Mouse (Mus musculus) midbrain, postnatal 0 days (tissue): ENCODE data around the gene Six1. TPM values are rescaled to one million over a fixed set of nuclear protein-coding genes. Genes with fewer than 3 reads are reported as not detected.

Experiments used
- ATAC-seq: fragments of 200-750 bp; cut with Nextera tagmentation; 2 replicates; pipeline ENCODE4 v1.8.0; 2017; ENCODE audit warnings: moderate number of reproducible peaks, mild to moderate bottlenecking, moderate TSS enrichment, moderate library complexity; ENCODE audit not compliant: low FRiP score
- DNase-seq: peaks from one replicate; pipeline ENCODE4 v3.0.0-alpha.2; 2015; ENCODE audit warnings: low spot score
- H3K27ac ChIP-seq: fragments of 300-500 bp; sonication (generic); 2 replicates; pipeline ENCODE4 v1.5.1; 2014; ENCODE audit warnings: low read depth, mild to moderate bottlenecking, low read length, mixed read lengths
- H3K27me3 ChIP-seq: fragments of 300-500 bp; sonication (generic); 2 replicates; pipeline ENCODE4 v1.6.1; 2014; ENCODE audit warnings: low read length, control low read depth, mixed read lengths; ENCODE audit not compliant: insufficient read depth
- H3K36me3 ChIP-seq: fragments of 300-500 bp; sonication (generic); 2 replicates; pipeline ENCODE4 v1.6.1; 2014; ENCODE audit warnings: low read length, control low read depth, mixed read lengths; ENCODE audit not compliant: insufficient read depth
- H3K4me1 ChIP-seq: fragments of 300-500 bp; sonication (generic); 2 replicates; pipeline ENCODE4 v1.6.1; 2014; ENCODE audit warnings: mild to moderate bottlenecking, control low read depth, antibody characterized with exemption, low read length, mixed read lengths; ENCODE audit not compliant: insufficient read depth
- H3K4me2 ChIP-seq: fragments of 300-500 bp; sonication (generic); 2 replicates; pipeline ENCODE4 v1.6.1; 2014; ENCODE audit warnings: low read depth, mild to moderate bottlenecking, low read length, mixed read lengths; ENCODE audit not compliant: poor library complexity, severe bottlenecking
- H3K4me3 ChIP-seq: fragments of 300-500 bp; sonication (generic); 2 replicates; pipeline ENCODE4 v1.5.1; 2014; ENCODE audit warnings: low read depth, mild to moderate bottlenecking, low read length, moderate library complexity
- H3K9ac ChIP-seq: fragments of 300-500 bp; sonication (generic); replicated peaks from 2 replicates; pipeline ENCODE4 v1.6.1; 2014; ENCODE audit warnings: mild to moderate bottlenecking, low read length, moderate library complexity, mixed read lengths; ENCODE audit not compliant: poor library complexity, severe bottlenecking
- H3K9me3 ChIP-seq: fragments of 300-500 bp; sonication (generic); 2 replicates; pipeline ENCODE4 v1.6.1; 2016; ENCODE audit warnings: low read length, control low read depth
- CTCF ChIP-seq: IDR thresholded peaks from 2 replicates; pipeline ENCODE4 v1.5.1; 2016; ENCODE audit warnings: antibody characterized with exemption, mild to moderate bottlenecking
- WGBS: fragments of 180-500 bp; shearing (Covaris S2); extraction: QIAGEN DNeasy Blood & Tissue Kit; methylation state at CpG from one replicate; pipeline ENCODE4 v1.1.7; 2014; 5-methylcytosine and 5-hydroxymethylcytosine counted together
- polyA plus RNA-seq: library from polyadenylated mRNA; unstranded; fragments of >200 nt; fragmentation: Nextera tagmentation; extraction: Ambion mirVana; gene quantifications from 2 replicates; pipeline ENCODE4 v1.2.1, GENCODE M21; 2015
- total RNA-seq: library from RNA; depleted of rRNA; stranded (reverse); fragments of >200 nt; gene quantifications from 2 replicates; pipeline ENCODE4 v1.2.3, GENCODE M21; 2014

Gene Six1
- total and polyA plus RNA-seq, 2 experiments from 2014 or later, result 0.44 to 0.68 TPM

DNA sequence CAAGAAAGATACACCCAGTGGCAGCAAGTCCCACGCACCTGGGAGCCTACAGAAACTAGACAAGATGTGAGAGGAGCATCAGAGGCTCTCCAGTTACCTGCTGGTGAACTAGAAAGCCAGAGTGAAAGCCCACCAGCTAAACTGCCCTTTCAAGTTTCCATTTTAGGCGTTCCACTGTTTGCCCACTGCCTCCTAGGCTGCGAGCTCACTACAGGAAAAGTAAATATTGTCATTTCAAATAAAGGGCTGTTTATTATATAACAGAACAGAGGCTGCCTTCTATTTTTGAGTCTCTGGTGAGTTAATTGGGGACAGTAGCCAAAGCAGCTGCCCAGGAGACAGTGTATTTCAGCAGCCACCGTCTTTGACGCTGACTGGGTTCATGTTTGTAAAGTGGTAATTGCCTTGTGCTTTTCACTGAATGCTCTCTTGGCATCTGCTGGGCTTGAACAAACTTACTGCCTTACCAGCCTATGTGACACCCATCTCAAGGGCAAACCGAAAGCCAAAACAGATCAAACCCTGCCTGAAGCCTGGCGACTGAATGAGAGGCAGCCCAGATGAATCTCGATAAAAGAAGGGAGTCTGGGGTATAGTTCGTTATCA is 7.2 kb upstream of the Six1 start:
- no peaks in the 10 kb centered on the region for H3K36me3 ChIP-seq
- ATAC-seq (no peak), DNase-seq (no peak)
- H3K9ac ChIP-seq, result no peak overlapping the region
- no peaks in the 10 kb centered on the region for H3K9me3 ChIP-seq
- H3K27me3 ChIP-seq, result peaks cover 17% of the 10 kb centered on the region
- no peak overlapping the region for H3K4me3 ChIP-seq
- WGBS, result 64% methylated on average over 9 of the region's 9 CpGs
- no peak for TF ChIP-seq CTCF
- no peaks in the 10 kb centered on the region for H3K4me1 ChIP-seq
- no peak overlapping the region for H3K4me2 ChIP-seq
- no peak overlapping the region for H3K27ac ChIP-seq

DNA sequence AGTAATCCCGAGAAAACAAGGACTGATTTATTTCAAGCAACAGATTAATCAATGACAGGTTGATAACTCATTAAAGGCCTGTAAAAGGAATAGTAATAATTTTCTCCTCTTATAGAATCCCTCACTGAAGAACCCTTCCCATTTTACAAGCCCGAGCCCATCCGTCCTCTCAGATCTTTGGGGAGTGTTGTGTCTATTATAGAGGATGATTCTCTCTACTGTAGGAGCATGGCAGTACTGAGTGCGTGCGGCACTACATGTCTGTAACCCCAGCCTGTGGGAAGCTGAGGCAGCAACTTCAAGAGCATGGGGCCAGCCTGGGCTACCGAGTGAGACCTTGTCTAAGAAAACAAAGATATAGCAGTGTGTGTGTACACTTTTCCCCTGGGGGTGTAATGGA is 3.8 kb upstream of the Six1 start:
- ATAC-seq (no peak), DNase-seq (no peak)
- Histone ChIP-seq H3K27me3 (peaks cover 45% of the 10 kb centered on the region), H3K27ac (no peak overlapping the region), H3K4me2 (no peak overlapping the region), H3K4me1 (no peaks in the 10 kb centered on the region), H3K9ac (no peak overlapping the region), H3K9me3 (no peaks in the 10 kb centered on the region), H3K4me3 (no peak overlapping the region), H3K36me3 (no peaks in the 10 kb centered on the region)
- 93% methylated on average over 6 of the region's 6 CpGs for WGBS
- TF ChIP-seq CTCF, result no peak

DNA sequence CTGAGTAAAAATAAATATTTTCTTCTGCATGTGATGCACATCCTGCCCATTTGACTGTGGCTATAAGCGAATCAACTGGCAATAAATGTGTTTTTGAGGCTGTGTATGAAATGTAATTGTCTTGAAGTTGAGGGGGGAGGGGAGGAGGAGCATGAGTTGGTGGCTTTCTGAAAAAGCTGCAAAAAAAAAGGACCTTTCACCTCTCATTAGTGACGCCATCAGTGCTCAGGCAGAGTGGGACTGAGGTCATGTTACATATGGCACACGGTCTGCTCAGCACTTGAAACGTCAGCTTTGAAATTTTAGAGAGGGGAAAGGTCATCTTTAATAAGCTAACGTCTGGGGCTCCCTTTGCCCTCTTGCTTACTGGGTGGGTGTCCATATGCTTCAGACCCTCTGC is 1.8 kb upstream of the Six1 start:
- Histone ChIP-seq H3K9ac (no peak overlapping the region), H3K27ac (no peak overlapping the region), H3K4me3 (no peak overlapping the region), H3K4me2 (no peak overlapping the region), H3K9me3 (no peaks in the 10 kb centered on the region), H3K36me3 (no peaks in the 10 kb centered on the region), H3K27me3 (peaks cover 63% of the 10 kb centered on the region), H3K4me1 (no peaks in the 10 kb centered on the region)
- ATAC-seq (no peak), DNase-seq (no peak)
- WGBS, result 26% methylated on average over 5 of the region's 5 CpGs
- TF ChIP-seq CTCF, result no peak

DNA sequence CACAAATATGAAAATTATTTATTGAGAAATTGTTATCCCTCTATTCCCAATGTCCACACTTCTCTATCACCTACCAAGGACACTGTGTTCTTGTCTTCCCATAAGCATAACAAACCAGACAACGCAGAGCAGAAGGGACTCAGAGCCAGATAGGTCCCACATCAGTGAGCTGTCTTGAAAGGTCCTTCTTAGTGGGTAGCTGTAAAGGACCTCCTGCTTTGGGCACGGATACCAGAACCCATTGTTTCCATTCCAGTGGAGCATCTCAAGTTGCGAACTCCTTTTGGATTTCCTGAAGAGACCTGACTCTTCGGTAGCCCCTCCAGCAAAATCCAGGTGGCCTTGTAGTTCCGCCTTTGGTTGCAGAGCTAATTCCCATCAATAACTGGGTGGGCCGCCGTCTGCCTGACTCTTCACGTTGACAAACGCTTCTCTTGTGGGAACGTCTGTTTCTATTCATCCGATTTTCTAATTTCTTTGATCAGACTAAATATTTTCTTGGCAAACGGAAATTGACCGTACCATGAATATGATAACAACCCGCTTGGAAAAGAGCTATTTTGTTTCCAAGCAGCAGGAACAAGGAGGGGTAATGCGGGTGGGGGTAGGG is 994 bp upstream of the Six1 start:
- Histone ChIP-seq H3K9ac (no peak overlapping the region), H3K27me3 (peaks cover 71% of the 10 kb centered on the region), H3K4me2 (no peak overlapping the region), H3K4me1 (no peaks in the 10 kb centered on the region), H3K4me3 (no peak overlapping the region), H3K36me3 (no peaks in the 10 kb centered on the region), H3K9me3 (no peaks in the 10 kb centered on the region), H3K27ac (no peak overlapping the region)
- DNase-seq, result no peak
- no peak for ATAC-seq
- no peak for TF ChIP-seq CTCF
- 16% methylated on average over 15 of the region's 15 CpGs for WGBS

DNA sequence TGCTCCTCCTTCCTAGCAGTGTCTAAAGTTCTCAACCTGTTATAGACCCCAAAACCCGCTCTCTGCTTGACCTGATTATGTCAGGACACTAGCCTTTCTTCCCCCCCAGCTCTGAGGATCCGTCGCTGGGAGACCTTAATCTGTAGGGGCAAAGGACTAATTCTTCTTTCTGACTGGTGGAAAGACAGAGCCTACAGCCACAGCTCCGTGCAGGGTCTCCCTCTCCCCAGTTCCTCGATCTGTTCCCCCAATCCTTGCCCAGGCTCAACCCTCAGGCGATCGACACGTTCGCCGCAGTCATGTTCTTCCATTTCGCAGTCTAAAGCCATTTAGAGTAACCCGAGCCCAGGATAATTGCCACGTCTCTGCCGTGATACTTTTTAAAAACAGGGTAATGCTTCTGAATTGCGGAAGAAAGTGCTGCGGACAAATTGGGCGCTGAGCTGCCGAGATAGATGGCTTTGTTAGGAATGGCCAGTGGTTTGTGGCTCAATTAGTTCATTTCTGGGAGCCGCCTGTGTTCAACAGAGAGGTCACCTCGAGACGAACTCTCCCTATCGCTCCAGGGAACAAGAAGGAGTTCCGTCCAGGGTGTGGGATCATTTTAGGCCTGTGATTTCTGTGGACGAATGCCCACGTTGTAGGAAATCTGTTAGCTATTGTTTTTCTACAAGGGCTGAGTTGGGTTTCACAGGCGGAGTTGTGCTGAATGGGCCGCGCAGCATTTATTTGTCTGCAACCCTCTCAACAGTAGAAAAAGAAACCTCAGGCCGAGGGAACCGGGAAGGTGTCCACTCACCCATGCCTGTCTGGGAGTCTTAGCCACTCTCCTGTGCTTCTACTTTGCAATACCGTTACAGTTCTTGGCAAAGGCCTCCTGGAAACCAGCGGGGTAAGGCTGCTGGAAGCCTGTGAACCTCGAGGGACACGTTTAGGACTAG is 766 bp downstream of the Six1 start:
- Histone ChIP-seq H3K4me1 (no peaks in the 10 kb centered on the region), H3K4me3 (no peak overlapping the region), H3K36me3 (no peaks in the 10 kb centered on the region), H3K27me3 (peaks cover 88% of the 10 kb centered on the region), H3K9me3 (no peaks in the 10 kb centered on the region), H3K4me2 (peak overlapping the region; percentile 47; the same call in 1 of the 2 replicates), H3K27ac (no peak overlapping the region), H3K9ac (no peak overlapping the region)
- WGBS, result 3% methylated on average over 34 of the region's 34 CpGs
- no peak for ATAC-seq
- TF ChIP-seq CTCF, result no peak
- no peak for DNase-seq
